Mouse (Mus musculus) G1E-ER4 (cell line): ENCODE data around the gene Cacna1d. TPM values are rescaled to one million over a fixed set of nuclear protein-coding genes. Genes with fewer than 3 reads are reported as not detected.

ENCODE experiments used
- GATA1 ChIP-seq: IDR thresholded peaks from one replicate; pipeline ENCODE4 v1.8.0; 2012; ENCODE audit warnings: low read length, inconsistent platforms
- polyA plus RNA-seq: library from polyadenylated mRNA; stranded (reverse); fragments of >175 nt; gene quantifications from 2 replicates; pipeline ENCODE4 v1.2.3, GENCODE M21; 2012

Gene Cacna1d
- polyA plus RNA-seq, 1 experiment: not detected

GRCm38 (mm10) chr14:30113392-30114108 lies 377.7 kb downstream of the Cacna1d start:
- no peak for TF ChIP-seq GATA1

DNA sequence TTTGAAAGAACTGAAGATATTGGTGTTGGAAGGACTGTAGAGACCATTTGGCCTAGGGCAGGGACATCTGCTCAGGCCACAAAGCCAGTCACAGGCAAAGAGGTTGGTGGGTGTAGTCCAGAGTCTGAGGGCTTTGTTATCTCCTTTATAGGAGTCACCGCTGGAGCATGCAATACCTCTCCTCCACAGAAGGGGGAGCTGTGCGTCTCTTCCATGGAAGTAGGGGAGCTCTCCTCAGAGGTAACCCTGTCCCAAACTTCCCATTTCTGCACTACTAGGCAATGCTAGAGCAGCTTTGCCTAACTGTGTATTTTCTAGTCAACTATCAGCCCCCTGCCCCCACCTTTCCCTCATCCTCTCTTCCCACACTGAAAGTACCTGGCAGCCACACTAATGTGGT lies 382.2 kb downstream of the Cacna1d start:
- no peak for TF ChIP-seq GATA1

DNA sequence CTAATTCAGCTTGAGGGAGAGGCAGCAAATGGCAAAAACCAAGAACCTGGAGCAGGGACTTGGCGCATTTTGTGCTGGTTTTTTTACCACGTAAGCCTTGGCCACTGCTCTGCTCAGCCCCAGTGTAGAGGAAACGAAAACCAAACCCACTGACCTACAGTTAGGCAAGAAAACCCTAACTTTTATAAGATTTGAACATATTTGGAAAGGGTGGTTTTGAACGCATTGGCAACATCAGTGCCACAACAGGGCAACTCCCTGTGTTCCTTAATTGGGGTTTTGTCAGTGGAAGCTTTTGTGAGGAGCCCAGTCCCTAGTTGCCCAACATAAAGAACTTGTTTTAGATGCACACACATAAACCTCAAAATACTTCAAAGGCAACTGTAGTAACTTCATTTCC lies 384.7 kb downstream of the Cacna1d start:
- no peak for TF ChIP-seq GATA1

DNA sequence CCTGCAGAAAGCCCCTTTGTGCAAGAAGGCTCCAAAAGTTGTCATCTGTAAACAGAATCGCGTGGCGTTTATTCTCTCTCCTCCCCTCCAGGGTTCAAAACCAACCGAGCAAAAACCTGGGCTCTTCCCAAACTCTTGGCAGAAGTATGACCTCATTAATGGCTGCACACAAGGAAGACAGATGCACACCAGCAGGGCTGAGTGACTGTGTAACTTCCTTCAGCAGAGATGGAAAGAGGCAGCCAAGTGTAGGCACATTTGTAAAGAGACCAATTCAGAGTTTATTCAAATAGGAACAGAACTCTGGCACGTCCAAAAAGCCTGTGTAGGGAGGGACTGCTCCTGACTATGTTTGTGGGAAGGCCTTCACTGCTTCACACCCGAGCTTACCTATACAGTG lies 385.7 kb downstream of the Cacna1d start:
- TF ChIP-seq GATA1: no peak

GRCm38 (mm10) chr14:30103946-30104536 lies 387.2 kb downstream of the Cacna1d start:
- TF ChIP-seq GATA1: no peak

GRCm38 (mm10) chr14:30097239-30097638 lies 394.0 kb downstream of the Cacna1d start:
- no peak for TF ChIP-seq GATA1

DNA sequence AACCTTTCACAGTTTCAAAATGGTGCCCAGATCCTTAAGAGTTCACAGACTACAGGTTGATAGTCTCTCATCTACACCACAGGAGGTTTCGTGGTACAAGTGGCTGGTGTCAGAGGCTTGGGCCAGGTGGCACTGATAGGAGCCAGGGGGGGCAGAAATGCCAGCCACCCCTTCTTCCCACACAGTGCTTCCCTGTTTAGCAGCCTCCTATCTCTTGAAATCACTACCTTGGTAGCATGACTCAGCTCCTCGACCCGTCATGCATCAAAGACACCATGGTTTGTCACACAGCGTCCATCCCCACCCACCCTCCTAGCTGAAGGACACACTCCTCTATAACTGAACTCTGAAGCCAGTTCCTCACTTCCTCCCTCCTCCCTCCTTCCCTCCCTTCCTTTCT lies 398.8 kb downstream of the Cacna1d start:
- no peak for TF ChIP-seq GATA1

- no peak for TF ChIP-seq GATA1
These were observed 399.2 kb downstream of the Cacna1d start for GRCm38 (mm10) chr14:30092021-30092420.

DNA sequence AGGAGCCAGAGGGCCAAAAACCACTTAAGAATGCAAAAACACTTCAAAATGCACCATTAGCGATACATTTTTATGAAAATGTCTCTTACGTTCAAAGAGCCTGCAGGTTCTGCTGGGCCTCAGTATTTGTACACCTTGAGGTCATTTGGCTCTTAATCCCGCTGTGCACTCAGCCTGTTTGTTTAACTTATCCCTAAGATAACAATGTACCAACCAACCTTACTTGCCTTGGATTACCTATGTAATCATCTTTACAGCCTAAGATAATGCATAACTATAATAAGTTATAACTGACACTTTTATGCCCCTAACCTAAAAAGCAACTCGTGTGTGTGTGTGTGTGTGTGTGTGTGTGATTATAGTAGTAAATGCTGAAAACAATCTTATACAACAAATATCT lies 411.5 kb downstream of the Cacna1d start:
- TF ChIP-seq GATA1: no peak

GRCm38 (mm10) chr14:30078115-30078808 lies 413.0 kb downstream of the Cacna1d start:
- no peak for TF ChIP-seq GATA1

GRCm38 (mm10) chr14:30075268-30075887 lies 415.9 kb downstream of the Cacna1d start:
- TF ChIP-seq GATA1: no peak

GRCm38 (mm10) chr14:30068566-30068965 lies 422.7 kb downstream of the Cacna1d start:
- TF ChIP-seq GATA1: no peak

GRCm38 (mm10) chr14:30066752-30067151 lies 424.5 kb downstream of the Cacna1d start:
- TF ChIP-seq GATA1: no peak

GRCm38 (mm10) chr14:30064864-30065263 lies 426.4 kb downstream of the Cacna1d start:
- TF ChIP-seq GATA1: no peak

DNA sequence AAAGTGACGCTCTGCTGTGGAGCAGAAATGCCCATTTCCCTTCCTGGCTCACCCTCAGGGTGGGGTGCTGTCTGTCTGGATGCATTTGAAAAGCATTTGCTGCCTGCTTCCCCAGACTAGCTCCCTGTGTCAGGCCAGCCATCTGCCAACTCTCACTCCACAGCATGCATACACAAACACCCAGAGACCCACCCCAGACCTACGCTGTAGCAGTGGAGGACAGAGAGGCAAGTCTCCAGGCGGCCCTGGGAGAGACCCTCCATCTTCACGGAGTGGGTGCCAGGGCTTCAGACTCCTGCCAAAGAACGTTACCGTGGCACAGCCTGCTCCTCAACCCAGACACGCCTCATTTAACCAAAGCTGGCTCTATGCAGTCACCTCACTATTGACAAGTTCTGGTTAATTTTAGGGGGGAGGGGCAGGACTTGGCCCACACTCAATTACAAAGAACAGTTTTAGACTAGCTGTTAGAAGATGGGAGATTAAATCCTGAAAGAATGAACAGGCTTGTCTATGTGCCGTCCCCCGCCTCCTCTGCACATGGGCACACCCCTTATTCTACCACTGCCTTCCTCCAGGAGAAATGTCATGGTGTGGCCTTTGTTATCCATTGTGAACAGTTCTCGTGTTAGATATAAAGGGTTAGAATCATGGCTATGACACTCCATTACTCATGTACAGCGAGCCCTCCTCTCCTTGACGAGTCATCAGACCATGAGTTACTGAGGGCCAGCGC lies 435.1 kb downstream of the Cacna1d start:
- TF ChIP-seq GATA1: no peak

GRCm38 (mm10) chr14:30054922-30055321 lies 436.3 kb downstream of the Cacna1d start:
- no peak for TF ChIP-seq GATA1

DNA sequence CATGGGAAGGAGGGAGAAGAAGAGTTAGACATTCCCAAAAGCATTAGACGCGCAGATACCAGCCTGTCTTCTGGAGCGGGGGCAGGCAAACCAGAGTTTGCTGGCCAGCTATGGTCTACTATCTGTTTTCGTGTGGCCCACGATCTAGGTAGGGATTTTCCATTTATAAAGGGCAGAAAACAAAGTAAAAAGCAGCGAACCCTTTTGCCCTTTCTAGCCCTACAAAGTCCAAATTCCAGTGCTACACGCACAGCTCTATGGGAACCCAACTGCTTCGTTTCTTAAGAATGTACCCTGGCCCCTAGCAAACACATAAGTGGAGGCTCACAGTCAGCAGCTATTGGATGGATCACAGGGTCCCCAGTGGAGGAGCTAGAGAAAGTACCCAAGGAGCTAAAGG lies 441.0 kb downstream of the Cacna1d start:
- TF ChIP-seq GATA1: no peak
